Mouse (Mus musculus) left cerebral cortex, postnatal 36 days (tissue): ENCODE results near the gene Tmcc3. TPM values are rescaled to one million over a fixed set of nuclear protein-coding genes. Genes with fewer than 3 reads are reported as not detected.
"Not testable (repeated sequence)": the region's sequence is repeated elsewhere in the genome, so short reads cannot be mapped to it uniquely, and the experiment has no call there.

ENCODE experiments used
- DNase-seq, 2 experiments: peaks; one replicate each; pipeline ENCODE4 v3.0.0; 2021 to 2022; ENCODE audit warnings: low spot score in 2 of 2, mixed read lengths in 1 of 2
- intact Hi-C: fragments of 180-260 bp; cut with DNase I; formaldehyde crosslinking; loops from one replicate; pipeline ENCODE4 v1.15.1; 2025
- total RNA-seq, 2 experiments: library from RNA; stranded (reverse); gene quantifications; 2 replicates each; pipeline ENCODE4 v1.2.3; 2021

The Tmcc3 gene
- total RNA-seq, 2 experiments from 2014 or later = 23.2 to 24.5 TPM

GRCm38 (mm10) chr10:94595705-94596104, 284.0 kb downstream of the Tmcc3 start:
- intact Hi-C loops = no loop called here
- peak; percentile 73 to 76 for DNase-seq

- intact Hi-C loops, DNase-seq: not testable (repeated sequence)
Measured at GRCm38 (mm10) chr10:94599846-94600245, 288.1 kb downstream of the Tmcc3 start.

GRCm38 (mm10) chr10:94601034-94601433, 289.3 kb downstream of the Tmcc3 start:
- no peak for DNase-seq
- intact Hi-C loops = no loop called here

GRCm38 (mm10) chr10:94605491-94605890, 293.7 kb downstream of the Tmcc3 start:
- intact Hi-C loops = loop anchor here (5.0 kb wide), 1 partner anchor 393 kb away; no protein-coding TSS in a partner anchor
- no peak for DNase-seq

- peak; percentile 66 to 72 for DNase-seq
- intact Hi-C loops = loop anchor here (1.0 to 5.0 kb wide), 3 partner anchors 93 to 397 kb away; no protein-coding TSS in a partner anchor
Measured at GRCm38 (mm10) chr10:94609309-94609777, 297.6 kb downstream of the Tmcc3 start.

- no peak for DNase-seq
- intact Hi-C loops = no loop called here
Measured at GRCm38 (mm10) chr10:94611228-94611968, 299.6 kb downstream of the Tmcc3 start.

GRCm38 (mm10) chr10:94611969-94612440, 300.3 kb downstream of the Tmcc3 start:
- intact Hi-C loops = no loop called here

GRCm38 (mm10) chr10:94619586-94619985, 307.8 kb downstream of the Tmcc3 start:
- DNase-seq = no peak
- intact Hi-C loops = no loop called here

More at GRCm38 (mm10) chr10:94611969-94612440, 300.3 kb downstream of the Tmcc3 start:
- no peak for DNase-seq

GRCm38 (mm10) chr10:94620561-94620960, 308.8 kb downstream of the Tmcc3 start:
- DNase-seq = no peak

GRCm38 (mm10) chr10:94621420-94622225, 309.9 kb downstream of the Tmcc3 start:
- DNase-seq = no peak
- intact Hi-C loops = loop anchor here (5.0 kb wide), 1 partner anchor 326 kb away; no protein-coding TSS in a partner anchor

More at GRCm38 (mm10) chr10:94620561-94620960, 308.8 kb downstream of the Tmcc3 start:
- intact Hi-C loops = loop anchor here (5.0 kb wide), 1 partner anchor 327 kb away; no protein-coding TSS in a partner anchor

- no peak for DNase-seq
- intact Hi-C loops = loop anchor here (5.0 kb wide), 1 partner anchor 325 kb away; no protein-coding TSS in a partner anchor
Measured at GRCm38 (mm10) chr10:94622281-94622680, 310.5 kb downstream of the Tmcc3 start.

GRCm38 (mm10) chr10:94622828-94623227, 311.1 kb downstream of the Tmcc3 start:
- DNase-seq = no peak
- intact Hi-C loops = loop anchor here (5.0 kb wide), 1 partner anchor 324 kb away; no protein-coding TSS in a partner anchor

GRCm38 (mm10) chr10:94623617-94624016, 311.9 kb downstream of the Tmcc3 start:
- intact Hi-C loops = loop anchor here (5.0 kb wide), 1 partner anchor 324 kb away; no protein-coding TSS in a partner anchor
- peak; percentile 72 to 80 for DNase-seq

- no peak for DNase-seq
- intact Hi-C loops = no loop called here
Measured at GRCm38 (mm10) chr10:94625036-94625435, 313.3 kb downstream of the Tmcc3 start.

GRCm38 (mm10) chr10:94625606-94626005, 313.9 kb downstream of the Tmcc3 start:
- no peak for DNase-seq
- intact Hi-C loops = no loop called here

- DNase-seq = no peak
- intact Hi-C loops = no loop called here
Measured at GRCm38 (mm10) chr10:94630771-94631280, 319.1 kb downstream of the Tmcc3 start.

- DNase-seq = no peak
- intact Hi-C loops = no loop called here
Measured at GRCm38 (mm10) chr10:94631541-94632113, 319.9 kb downstream of the Tmcc3 start.

GRCm38 (mm10) chr10:94632245-94632644, 320.5 kb downstream of the Tmcc3 start:
- intact Hi-C loops = no loop called here
- no peak for DNase-seq

GRCm38 (mm10) chr10:94638599-94638998, 326.9 kb downstream of the Tmcc3 start:
- no peak for DNase-seq
- intact Hi-C loops = no loop called here
